10 mouse cellular contexts compared by ENCODE assay signal in the genomic region with DNA sequence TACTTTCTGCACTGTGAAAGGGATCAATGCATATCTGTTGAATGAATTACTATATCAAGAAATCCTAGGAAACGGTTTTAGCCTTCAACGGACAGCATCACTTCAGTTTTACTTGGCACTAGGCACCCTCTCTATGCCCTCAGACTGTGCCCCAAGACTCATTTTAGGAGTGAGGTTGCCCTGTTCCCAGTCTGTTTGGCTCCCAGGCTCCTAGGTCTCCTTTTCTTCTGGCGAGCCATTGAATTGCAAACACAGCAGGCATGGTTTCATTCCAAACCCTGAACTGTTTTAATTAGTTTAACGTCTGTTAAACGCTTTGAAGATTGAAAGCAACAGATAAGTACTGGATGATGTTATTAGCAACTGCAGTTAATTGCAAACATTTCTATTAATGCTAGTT. TPM values are rescaled to one million over a fixed set of nuclear protein-coding genes. Genes with fewer than 3 reads are reported as not detected.
DNase-seq lines count a peak whose midpoint lies in the region; ATAC-seq lines count a peak whose summit lies in the region.
"Had no signal": no experiment of that assay in that cellular context is flagged by ENCODE, and none has a peak within 500 bp of the region (broad histone marks: within the 10 kb centered on the region; RNA-seq: fewer than 3 reads in every experiment).

No protein-coding gene starts in this region.

- no peaks in the 10 kb centered on the region for H3K9me3 ChIP-seq in heart, embryonic 10.5 days
- no peaks in the 10 kb centered on the region for H3K9me3 ChIP-seq in embryonic facial prominence, embryonic 10.5 days
- no peaks in the 10 kb centered on the region for H3K9me3 ChIP-seq in hindbrain, embryonic 13.5 days
- no peaks in the 10 kb centered on the region for H3K9me3 ChIP-seq in midbrain, embryonic 13.5 days
- H3K9me3 ChIP-seq: G1E had no signal

- intact Hi-C loops in heart, postnatal 25 days (cut with DNase I): no loop called here

- ATAC-seq in hindbrain, embryonic 13.5 days (ENCODE audit: low FRiP score): peak; percentile 29; the same call in 1 of the 2 replicates
- peak; percentile 15 for ATAC-seq in midbrain, embryonic 13.5 days
- ATAC-seq in erythroid progenitor cell, adult 5-6 weeks (replicated peaks; ENCODE audit: low FRiP score, poor library complexity, severe bottlenecking): no peak

- no peak overlapping the region for H3K9ac ChIP-seq in hindbrain, embryonic 13.5 days
- H3K9ac ChIP-seq in midbrain, embryonic 13.5 days (replicated peaks): no peak overlapping the region

- no peak for DNase-seq in heart, embryonic 10.5 days (ENCODE audit: low spot score)
- no peak for DNase-seq in heart, postnatal 25 days (ENCODE audit: low spot score)
- DNase-seq in embryonic facial prominence, embryonic 10.5 days (ENCODE audit: low spot score): peak; percentile 7
- DNase-seq in left cerebral cortex, adult 11 months (ENCODE audit: low spot score): no peak
- no peak for DNase-seq in retina, embryonic 14.5 days (ENCODE audit: low spot score)

- H3K27ac ChIP-seq in heart, embryonic 10.5 days: no peak overlapping the region
- H3K27ac ChIP-seq in embryonic facial prominence, embryonic 10.5 days (replicated peaks): peak overlapping the region; percentile 51; the same call in 1 of the 2 replicates
- no peak overlapping the region for H3K27ac ChIP-seq in hindbrain, embryonic 13.5 days
- H3K27ac ChIP-seq in midbrain, embryonic 13.5 days: no peak overlapping the region
- H3K27ac ChIP-seq: macrophage had no signal

- no peaks in the 10 kb centered on the region for H3K4me1 ChIP-seq in heart, embryonic 10.5 days
- peaks cover 9% of the 10 kb centered on the region for H3K4me1 ChIP-seq in embryonic facial prominence, embryonic 10.5 days
- peaks cover 6% of the 10 kb centered on the region; the same call in 1 of the 2 replicates for H3K4me1 ChIP-seq in hindbrain, embryonic 13.5 days (replicated peaks)
- peaks cover 4% of the 10 kb centered on the region; the same call in 1 of the 2 replicates for H3K4me1 ChIP-seq in midbrain, embryonic 13.5 days (replicated peaks)

- 33% methylated on average over 5 of the region's 5 CpGs for whole genome bisulfite sequencing in heart, embryonic 10.5 days
- WGBS in embryonic facial prominence, embryonic 10.5 days: 30% methylated on average over 5 of the region's 5 CpGs
- 26% methylated on average over 5 of the region's 5 CpGs for WGBS in hindbrain, embryonic 13.5 days
- WGBS in midbrain, embryonic 13.5 days: 31% methylated on average over 5 of the region's 5 CpGs

- H3K36me3 ChIP-seq in heart, embryonic 10.5 days: no peaks in the 10 kb centered on the region
- no peaks in the 10 kb centered on the region for H3K36me3 ChIP-seq in embryonic facial prominence, embryonic 10.5 days (replicated peaks)
- no peaks in the 10 kb centered on the region for H3K36me3 ChIP-seq in hindbrain, embryonic 13.5 days
- no peaks in the 10 kb centered on the region for H3K36me3 ChIP-seq in midbrain, embryonic 13.5 days
- H3K36me3 ChIP-seq: G1E had no signal

- peak overlapping the region; percentile 85 for H3K4me2 ChIP-seq in hindbrain, embryonic 13.5 days
- H3K4me2 ChIP-seq in midbrain, embryonic 13.5 days (replicated peaks): peak overlapping the region; percentile 83

- H3K27me3 ChIP-seq in heart, embryonic 10.5 days (ENCODE audit: insufficient read depth, poor library complexity, severe bottlenecking): peaks cover 14% of the 10 kb centered on the region
- peaks cover 64% of the 10 kb centered on the region for H3K27me3 ChIP-seq in embryonic facial prominence, embryonic 10.5 days (replicated peaks; ENCODE audit: low read depth, poor library complexity, severe bottlenecking)
- peaks cover 24% of the 10 kb centered on the region for H3K27me3 ChIP-seq in hindbrain, embryonic 13.5 days
- H3K27me3 ChIP-seq in midbrain, embryonic 13.5 days: peaks cover 32% of the 10 kb centered on the region; the same call in 1 of the 2 replicates

- H3K4me3 ChIP-seq in heart, embryonic 10.5 days: peak overlapping the region; percentile 66
- peak overlapping the region; percentile 65 for H3K4me3 ChIP-seq in embryonic facial prominence, embryonic 10.5 days
- H3K4me3 ChIP-seq in hindbrain, embryonic 13.5 days: peak overlapping the region; percentile 55
- peak overlapping the region; percentile 54 for H3K4me3 ChIP-seq in midbrain, embryonic 13.5 days (replicated peaks)

RNA-seq across cellular contexts. Expression of gene Eda, which starts 0.6 kb away (rescaled TPM):
- polyA plus RNA-seq in heart, embryonic 10.5 days (2016; fragmentation: Nextera tagmentation; extraction: Ambion mirVana): 0.99 and 1.1 TPM in 2 replicates
- total RNA-seq in heart, postnatal 25 days (2021): 1 to 10 TPM; 2.0 to 2.2 TPM
- polyA plus RNA-seq in embryonic facial prominence, embryonic 10.5 days (2016; fragmentation: Nextera tagmentation; extraction: Ambion mirVana): 1.7 TPM in 2 replicates
- polyA plus RNA-seq in hindbrain, embryonic 13.5 days (2015; fragmentation: Nextera tagmentation; extraction: Ambion mirVana): 1.4 and 1.6 TPM in 2 replicates
- polyA plus RNA-seq in midbrain, embryonic 13.5 days (2015; fragmentation: Nextera tagmentation; extraction: Ambion mirVana): 1.3 and 2.0 TPM in 2 replicates
- total RNA-seq in erythroid progenitor cell, adult 5-6 weeks (2015; ENCODE audit: low replicate concordance): 0.72 TPM in 1 of 2 replicates, not detected in the other
- total RNA-seq in erythroid progenitor cell, adult 5-6 weeks (2017; ENCODE audit: low replicate concordance): not detected in 2 replicates
- polyA plus RNA-seq: macrophage had no signal
